Mouse (Mus musculus) frontal cortex, postnatal 14 days (tissue): ENCODE data around the gene Tff3.

Experiments
- DNase-seq, 2 experiments: peaks; one replicate each; pipeline ENCODE4 v3.0.0; 2022; ENCODE audit warnings: low spot score in 2 of 2

The Tff3 gene

GRCm38 (mm10) chr17:31077561-31077960 is 51.9 kb downstream of the Tff3 start:
- no peak for DNase-seq

GRCm38 (mm10) chr17:31075471-31075870 is 54.0 kb downstream of the Tff3 start:
- DNase-seq = no peak
